Mouse (Mus musculus): Measurements from ENCODE around the gene Akt1. TPM values are rescaled to one million over a fixed set of nuclear protein-coding genes. Genes with fewer than 3 reads are reported as not detected.

The Akt1 gene
- polyA plus RNA-seq, 1 experiment from 2014 or later = 76.6 TPM

- H3K27ac ChIP-seq = peak overlapping the region; percentile 27; the same call in 1 of the 2 replicates
Measured at GRCm38 (mm10) chr12:112631472-112631871, 43.2 kb downstream of the Akt1 start.

DNA sequence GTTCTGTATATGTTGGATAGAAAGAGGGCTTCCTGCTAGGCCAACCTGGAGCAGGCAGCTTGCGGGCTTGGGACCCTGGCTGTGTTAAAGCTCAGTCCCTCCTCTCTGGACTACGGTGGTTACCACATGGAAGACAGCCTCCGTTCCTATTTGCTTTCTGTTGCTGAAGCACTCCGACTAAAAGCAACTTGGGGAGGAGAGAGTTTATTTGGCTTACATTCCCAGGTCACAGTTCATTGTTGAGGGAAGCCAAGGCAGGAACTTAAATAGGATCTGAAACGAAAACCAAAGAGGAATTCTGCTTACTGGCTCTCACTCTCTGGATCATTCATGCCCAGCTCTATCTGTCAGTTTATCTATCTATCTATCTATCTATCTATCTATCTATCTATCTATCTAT is 43.9 kb downstream of the Akt1 start:
- Histone ChIP-seq H3K27ac (no peak overlapping the region), H3K9ac (no peak overlapping the region), H3K9me3 (replicated peaks) (no peaks in the 10 kb centered on the region), H3K27me3 (replicated peaks) (no peaks in the 10 kb centered on the region), H3K4me1 (peaks cover 77% of the 10 kb centered on the region), H3K4me3 (no peak overlapping the region), H3K4me2 (no peak overlapping the region), H3K36me3 (no peaks in the 10 kb centered on the region)
- no peak for ATAC-seq
- 77% methylated on average over 5 of the region's 5 CpGs for WGBS (ENCODE audit: insufficient replicate concordance)

More at GRCm38 (mm10) chr12:112631472-112631871, 43.2 kb downstream of the Akt1 start:
- Histone ChIP-seq H3K4me2 (no peak overlapping the region), H3K9ac (no peak overlapping the region), H3K4me1 (peaks cover 70% of the 10 kb centered on the region), H3K4me3 (no peak overlapping the region), H3K36me3 (no peaks in the 10 kb centered on the region), H3K9me3 (replicated peaks) (no peaks in the 10 kb centered on the region), H3K27me3 (replicated peaks) (no peaks in the 10 kb centered on the region)
- no peak for ATAC-seq
- 11% methylated on average over 1 of the region's 1 CpGs for WGBS (ENCODE audit: insufficient replicate concordance)

- H3K4me1 ChIP-seq = peaks cover 80% of the 10 kb centered on the region
- H3K27me3 ChIP-seq (replicated peaks) = no peaks in the 10 kb centered on the region
- no peaks in the 10 kb centered on the region for H3K9me3 ChIP-seq (replicated peaks)
- no peak for ATAC-seq
- H3K4me3 ChIP-seq = no peak overlapping the region
- no peak overlapping the region for H3K4me2 ChIP-seq
- no peak overlapping the region for H3K27ac ChIP-seq
- no peak overlapping the region for H3K9ac ChIP-seq
- no peaks in the 10 kb centered on the region for H3K36me3 ChIP-seq
- 84% methylated on average over 12 of the region's 12 CpGs for WGBS (ENCODE audit: insufficient replicate concordance)
Measured at GRCm38 (mm10) chr12:112630029-112630428, 44.7 kb downstream of the Akt1 start.

- peak overlapping the region; percentile 18; the same call in 1 of the 2 replicates for H3K9ac ChIP-seq
- H3K4me1 ChIP-seq = peaks cover 76% of the 10 kb centered on the region
Measured at GRCm38 (mm10) chr12:112628928-112629721, 45.6 kb downstream of the Akt1 start.

DNA sequence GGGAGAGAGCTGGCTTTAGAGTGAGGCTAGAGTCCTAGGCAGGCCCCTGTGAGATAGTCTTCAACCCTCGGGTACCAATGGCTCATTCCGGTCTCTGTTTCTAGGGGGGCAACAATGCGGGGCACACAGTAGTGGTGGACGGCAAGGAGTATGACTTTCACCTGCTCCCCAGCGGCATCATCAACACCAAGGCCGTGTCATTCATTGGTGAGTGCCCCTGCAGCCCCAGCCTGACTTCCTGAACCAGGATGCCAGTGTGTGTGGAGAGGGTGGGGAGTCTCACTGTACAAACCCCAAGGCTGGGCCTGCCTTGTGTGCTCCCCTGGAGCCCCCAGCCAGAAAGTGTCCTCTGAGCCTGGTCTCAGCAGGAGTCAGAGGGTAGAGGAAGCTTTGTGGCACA is 46.5 kb downstream of the Akt1 start:
- Histone ChIP-seq H3K27me3 (replicated peaks) (0 out of 2 replicates have a peak, but pooled peaks cover 1% of the 10 kb centered on the region), H3K4me2 (peak overlapping the region; percentile 64), H3K27ac (peak overlapping the region; percentile 70), H3K36me3 (no peaks in the 10 kb centered on the region), H3K4me1 (peaks cover 76% of the 10 kb centered on the region), H3K9me3 (replicated peaks) (no peaks in the 10 kb centered on the region), H3K9ac (peak overlapping the region; percentile 3; the same call in 1 of the 2 replicates), H3K4me3 (no peak overlapping the region)
- 69% methylated on average over 6 of the region's 6 CpGs for WGBS (ENCODE audit: insufficient replicate concordance)
- ATAC-seq = no peak

More at GRCm38 (mm10) chr12:112628928-112629721, 45.6 kb downstream of the Akt1 start:
- H3K9me3 ChIP-seq (replicated peaks) = no peaks in the 10 kb centered on the region
- no peaks in the 10 kb centered on the region for H3K36me3 ChIP-seq
- peak; percentile 75 for ATAC-seq
- peak overlapping the region; percentile 64 for H3K4me2 ChIP-seq
- peak overlapping the region; percentile 70 for H3K27ac ChIP-seq
- H3K27me3 ChIP-seq (replicated peaks) = no peaks in the 10 kb centered on the region
- 11% methylated on average over 19 of the region's 19 CpGs for WGBS (ENCODE audit: insufficient replicate concordance)
- H3K4me3 ChIP-seq = peak overlapping the region; percentile 33

GRCm38 (mm10) chr12:112627097-112627881 is 47.4 kb downstream of the Akt1 start:
- 54% methylated on average over 7 of the region's 7 CpGs for WGBS (ENCODE audit: insufficient replicate concordance)
- Histone ChIP-seq H3K27ac (no peak overlapping the region), H3K4me2 (no peak overlapping the region), H3K36me3 (no peaks in the 10 kb centered on the region), H3K4me1 (peaks cover 71% of the 10 kb centered on the region), H3K4me3 (no peak overlapping the region), H3K9ac (no peak overlapping the region), H3K27me3 (replicated peaks) (peaks cover 10% of the 10 kb centered on the region), H3K9me3 (replicated peaks) (no peaks in the 10 kb centered on the region)
- ATAC-seq = no peak

DNA sequence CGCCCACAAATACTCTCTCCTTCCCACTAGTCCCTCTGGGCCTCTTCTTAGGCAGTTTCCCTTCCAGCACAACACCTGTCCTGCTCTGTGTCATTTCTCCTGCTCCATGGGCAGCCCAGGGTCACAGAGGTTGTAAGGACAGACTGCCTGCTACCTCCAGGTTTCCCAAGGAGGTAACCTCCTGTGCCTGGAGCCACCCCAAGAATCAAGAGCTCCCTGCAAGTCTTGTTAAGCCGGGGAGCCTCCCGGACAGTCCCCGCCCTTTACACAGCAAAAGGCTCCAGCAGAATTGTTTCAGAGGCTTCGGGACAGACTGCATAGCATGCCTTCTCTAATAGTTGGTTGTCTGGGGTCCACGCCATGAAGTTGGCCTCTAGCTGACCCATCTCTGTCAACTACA is 48.2 kb downstream of the Akt1 start:
- Histone ChIP-seq H3K9me3 (replicated peaks) (no peaks in the 10 kb centered on the region), H3K9ac (no peak overlapping the region), H3K36me3 (no peaks in the 10 kb centered on the region), H3K27me3 (replicated peaks) (peaks cover 18% of the 10 kb centered on the region), H3K4me3 (no peak overlapping the region), H3K27ac (no peak overlapping the region), H3K4me2 (no peak overlapping the region), H3K4me1 (peaks cover 70% of the 10 kb centered on the region)
- WGBS (ENCODE audit: insufficient replicate concordance) = 57% methylated on average over 6 of the region's 6 CpGs
- ATAC-seq = no peak

GRCm38 (mm10) chr12:112625700-112626099 is 49.0 kb downstream of the Akt1 start:
- Histone ChIP-seq H3K36me3 (no peaks in the 10 kb centered on the region), H3K27ac (no peak overlapping the region), H3K9me3 (replicated peaks) (no peaks in the 10 kb centered on the region), H3K4me1 (peaks cover 71% of the 10 kb centered on the region), H3K27me3 (replicated peaks) (peaks cover 26% of the 10 kb centered on the region), H3K9ac (no peak overlapping the region), H3K4me2 (no peak overlapping the region), H3K4me3 (no peak overlapping the region)
- ATAC-seq = no peak
- 70% methylated on average over 4 of the region's 4 CpGs for WGBS (ENCODE audit: insufficient replicate concordance)

DNA sequence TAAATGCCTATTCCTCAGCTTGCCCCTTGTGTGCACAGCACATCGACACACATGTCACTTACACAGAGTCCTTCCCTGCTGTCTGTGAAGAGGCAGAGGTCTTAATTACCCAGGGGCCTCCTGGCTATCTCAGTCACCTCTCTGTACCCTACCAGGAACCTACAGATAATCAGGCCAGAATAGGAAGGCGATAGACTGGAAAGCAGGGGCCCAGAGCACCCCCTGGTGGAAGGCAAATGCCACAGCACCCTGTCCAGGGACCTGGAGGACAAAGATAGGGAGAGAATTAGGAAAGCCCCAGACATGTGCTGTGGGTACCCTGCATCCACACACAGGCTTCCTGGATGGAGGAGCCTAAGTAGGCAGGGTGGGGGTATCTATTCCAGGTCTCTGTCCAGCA is 50.9 kb downstream of the Akt1 start:
- Histone ChIP-seq H3K4me2 (peak overlapping the region; percentile 5; the same call in 1 of the 2 replicates), H3K27me3 (replicated peaks) (peaks cover 45% of the 10 kb centered on the region), H3K9me3 (replicated peaks) (no peaks in the 10 kb centered on the region), H3K27ac (no peak overlapping the region), H3K4me1 (peaks cover 72% of the 10 kb centered on the region), H3K4me3 (no peak overlapping the region), H3K9ac (no peak overlapping the region), H3K36me3 (no peaks in the 10 kb centered on the region)
- peak; percentile 67 for ATAC-seq
- 7% methylated on average over 2 of the region's 2 CpGs for WGBS (ENCODE audit: insufficient replicate concordance)

DNA sequence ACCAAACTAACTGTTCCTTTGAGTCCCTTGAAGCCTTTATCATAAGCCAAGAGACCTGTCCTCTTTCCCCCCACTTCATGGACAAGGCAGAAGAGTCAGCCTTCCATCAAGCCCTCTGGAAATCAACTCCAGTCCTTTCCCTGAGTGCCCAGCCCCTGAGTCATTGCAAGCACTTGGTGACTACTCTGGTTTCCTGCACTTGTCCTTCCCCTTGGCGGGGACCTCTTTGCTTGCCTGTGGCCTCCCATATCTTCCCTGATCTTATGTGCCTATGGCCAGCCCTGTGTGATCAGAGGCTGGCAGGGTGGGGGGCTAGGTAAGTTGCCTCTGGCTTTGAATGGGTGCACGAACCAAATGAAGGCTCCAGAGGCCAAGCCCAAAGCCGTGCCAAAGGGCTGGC is 52.8 kb downstream of the Akt1 start:
- Histone ChIP-seq H3K4me3 (no peak overlapping the region), H3K4me1 (peaks cover 78% of the 10 kb centered on the region), H3K9me3 (replicated peaks) (no peaks in the 10 kb centered on the region), H3K27ac (no peak overlapping the region), H3K27me3 (replicated peaks) (peaks cover 51% of the 10 kb centered on the region), H3K36me3 (no peaks in the 10 kb centered on the region), H3K4me2 (no peak overlapping the region), H3K9ac (no peak overlapping the region)
- WGBS (ENCODE audit: insufficient replicate concordance) = 45% methylated on average over 3 of the region's 3 CpGs
- ATAC-seq = no peak

GRCm38 (mm10) chr12:112620354-112621061 is 54.2 kb downstream of the Akt1 start:
- ATAC-seq = no peak
- Histone ChIP-seq H3K4me1 (peaks cover 64% of the 10 kb centered on the region), H3K27me3 (replicated peaks) (peaks cover 51% of the 10 kb centered on the region), H3K4me2 (peak overlapping the region; percentile 80), H3K36me3 (no peaks in the 10 kb centered on the region), H3K9ac (peak overlapping the region; percentile 65), H3K27ac (no peak overlapping the region), H3K9me3 (replicated peaks) (no peaks in the 10 kb centered on the region), H3K4me3 (peak overlapping the region; percentile 54)
- WGBS (ENCODE audit: insufficient replicate concordance) = 12% methylated on average over 16 of the region's 16 CpGs
